Mouse (Mus musculus): Measurements from ENCODE around the gene Rassf8.

The Rassf8 gene

GRCm38 (mm10) chr6:145776241-145776640 lies 29.7 kb downstream of the Rassf8 start:
- in situ Hi-C loops (cut with MboI, MseI): no loop called here

GRCm38 (mm10) chr6:145779383-145779782 lies 32.8 kb downstream of the Rassf8 start:
- in situ Hi-C loops (cut with MboI, MseI): no loop called here

GRCm38 (mm10) chr6:145780180-145780802 lies 33.7 kb downstream of the Rassf8 start:
- in situ Hi-C loops (cut with MboI, MseI): no loop called here

GRCm38 (mm10) chr6:145781256-145781655 lies 34.7 kb downstream of the Rassf8 start:
- in situ Hi-C loops (cut with MboI, MseI): no loop called here

- in situ Hi-C loops (cut with MboI, MseI): no loop called here
These were observed 35.4 kb downstream of the Rassf8 start for GRCm38 (mm10) chr6:145781966-145782365.

GRCm38 (mm10) chr6:145787311-145787710 lies 40.8 kb downstream of the Rassf8 start:
- in situ Hi-C loops (cut with MboI, MseI): no loop called here

GRCm38 (mm10) chr6:145789738-145790137 lies 43.2 kb downstream of the Rassf8 start:
- in situ Hi-C loops (cut with MboI, MseI): no loop called here

- in situ Hi-C loops (cut with MboI, MseI): no loop called here
These were observed 45.8 kb downstream of the Rassf8 start for GRCm38 (mm10) chr6:145792373-145792772.

GRCm38 (mm10) chr6:145793109-145793593 lies 46.6 kb downstream of the Rassf8 start:
- in situ Hi-C loops (cut with MboI, MseI): no loop called here

GRCm38 (mm10) chr6:145794671-145795070 lies 48.1 kb downstream of the Rassf8 start:
- in situ Hi-C loops (cut with MboI, MseI): no loop called here

GRCm38 (mm10) chr6:145796191-145797023 lies 49.9 kb downstream of the Rassf8 start:
- in situ Hi-C loops (cut with MboI, MseI): no loop called here

- in situ Hi-C loops (cut with MboI, MseI): no loop called here
These were observed 51.1 kb downstream of the Rassf8 start for GRCm38 (mm10) chr6:145797692-145798091.

- in situ Hi-C loops (cut with MboI, MseI): loop anchor here (5.0 kb wide), 1 partner anchor 95 kb away; no protein-coding TSS in a partner anchor
These were observed 55.4 kb downstream of the Rassf8 start for GRCm38 (mm10) chr6:145801796-145802488.

- in situ Hi-C loops (cut with MboI, MseI): loop anchor here (5.0 kb wide), 1 partner anchor 96 kb away; no protein-coding TSS in a partner anchor
These were observed 56.3 kb downstream of the Rassf8 start for GRCm38 (mm10) chr6:145802881-145803280.

- in situ Hi-C loops (cut with MboI, MseI): loop anchor here (5.0 kb wide), 1 partner anchor 97 kb away; no protein-coding TSS in a partner anchor
These were observed 57.7 kb downstream of the Rassf8 start for GRCm38 (mm10) chr6:145804276-145804675.

GRCm38 (mm10) chr6:145806784-145807183 lies 60.2 kb downstream of the Rassf8 start:
- in situ Hi-C loops (cut with MboI, MseI): no loop called here

GRCm38 (mm10) chr6:145807929-145808328 lies 61.4 kb downstream of the Rassf8 start:
- in situ Hi-C loops (cut with MboI, MseI): no loop called here

- in situ Hi-C loops (cut with MboI, MseI): no loop called here
These were observed 63.0 kb downstream of the Rassf8 start for GRCm38 (mm10) chr6:145809566-145809965.

- in situ Hi-C loops (cut with MboI, MseI): no loop called here
These were observed 63.5 kb downstream of the Rassf8 start for GRCm38 (mm10) chr6:145810015-145810414.

- in situ Hi-C loops (cut with MboI, MseI): no loop called here
These were observed 64.6 kb downstream of the Rassf8 start for GRCm38 (mm10) chr6:145811174-145811573.

- in situ Hi-C loops (cut with MboI, MseI): no loop called here
These were observed 68.7 kb downstream of the Rassf8 start for GRCm38 (mm10) chr6:145815200-145815599.

GRCm38 (mm10) chr6:145819151-145819550 lies 72.6 kb downstream of the Rassf8 start:
- in situ Hi-C loops (cut with MboI, MseI): no loop called here
